Mouse (Mus musculus) erythroid progenitor cell, adult 5-6 weeks (primary cell): ENCODE data around the gene Pank3. TPM values are rescaled to one million over a fixed set of nuclear protein-coding genes. Genes with fewer than 3 reads are reported as not detected.
A peak's percentile ranks its signal among the peaks of the same experiment; 100 is the strongest.

Experiments
- ATAC-seq: replicated peaks from 2 replicates; pipeline ENCODE4 v1.8.0; 2016; ENCODE audit warnings: moderate number of reproducible peaks, mild to moderate bottlenecking, moderate TSS enrichment, inconsistent platforms; ENCODE audit not compliant: poor library complexity, low FRiP score, severe bottlenecking
- total RNA-seq, 2 experiments: library from RNA; stranded (forward) in 1 of 2; stranded (reverse) in 1 of 2; fragments of 150-400 nt in 1 of 2; fragments of 186-747, 209-891 nt in 1 of 2; gene quantifications; 2 replicates each; pipeline versions ENCODE4 v1.2.3 to v1.2.4; 2015 to 2017; ENCODE audit warnings: low replicate concordance in 2 of 2

Gene Pank3
- 10.1 and 11.5 TPM in 2 replicates for total RNA-seq (2015; ENCODE audit: low replicate concordance)
- 7.7 and 10.2 TPM in 2 replicates for total RNA-seq (2017; ENCODE audit: low replicate concordance)

GRCm38 (mm10) chr11:35769188-35769745 is at the start of gene Pank3:
TSS of gene Pank3 (plus strand) at chr11:35769484.
- ATAC-seq = peak; percentile 95

- no peak for ATAC-seq
These were observed 45.4 kb upstream of the Pank3 start for GRCm38 (mm10) chr11:35723876-35724275.

- no peak for ATAC-seq
These were observed 42.9 kb upstream of the Pank3 start for GRCm38 (mm10) chr11:35726341-35726846.

- ATAC-seq = no peak
These were observed 41.1 kb upstream of the Pank3 start for GRCm38 (mm10) chr11:35728200-35728599.

- no peak for ATAC-seq
These were observed 40.1 kb upstream of the Pank3 start for GRCm38 (mm10) chr11:35729186-35729585.

- no peak for ATAC-seq
These were observed 36.9 kb upstream of the Pank3 start for GRCm38 (mm10) chr11:35732366-35732765.

GRCm38 (mm10) chr11:35736817-35737216 is 32.5 kb upstream of the Pank3 start:
- no peak for ATAC-seq

GRCm38 (mm10) chr11:35737262-35737661 is 32.0 kb upstream of the Pank3 start:
- no peak for ATAC-seq

- ATAC-seq = no peak
These were observed 31.2 kb upstream of the Pank3 start for GRCm38 (mm10) chr11:35738102-35738501.

- no peak for ATAC-seq
These were observed 25.7 kb upstream of the Pank3 start for GRCm38 (mm10) chr11:35743586-35743985.

- no peak for ATAC-seq
These were observed 24.7 kb upstream of the Pank3 start for GRCm38 (mm10) chr11:35744571-35744970.

GRCm38 (mm10) chr11:35750578-35750977 is 18.7 kb upstream of the Pank3 start:
- no peak for ATAC-seq

GRCm38 (mm10) chr11:35754906-35755418 is 14.3 kb upstream of the Pank3 start:
- no peak for ATAC-seq

GRCm38 (mm10) chr11:35755546-35755945 is 13.7 kb upstream of the Pank3 start:
- no peak for ATAC-seq

- no peak for ATAC-seq
These were observed 12.6 kb upstream of the Pank3 start for GRCm38 (mm10) chr11:35756411-35757303.

- ATAC-seq = no peak
These were observed 9.2 kb upstream of the Pank3 start for GRCm38 (mm10) chr11:35760001-35760626.

- ATAC-seq = no peak
These were observed 8.7 kb upstream of the Pank3 start for GRCm38 (mm10) chr11:35760627-35761003.

- no peak for ATAC-seq
These were observed 2.4 kb upstream of the Pank3 start for GRCm38 (mm10) chr11:35766845-35767244.

GRCm38 (mm10) chr11:35769746-35770437 is 608 bp downstream of the Pank3 start:
- ATAC-seq = peak; percentile 89
